Mouse (Mus musculus) lung, postnatal 4 days (tissue): ENCODE results near the gene Chadl.
"Not testable (repeated sequence)": the region's sequence is repeated elsewhere in the genome, so short reads cannot be mapped to it uniquely, and the experiment has no call there.

Source experiments
- DNase-seq, 2 experiments: peaks; one replicate each; pipeline ENCODE4 v3.0.0; 2021

The Chadl gene

DNA sequence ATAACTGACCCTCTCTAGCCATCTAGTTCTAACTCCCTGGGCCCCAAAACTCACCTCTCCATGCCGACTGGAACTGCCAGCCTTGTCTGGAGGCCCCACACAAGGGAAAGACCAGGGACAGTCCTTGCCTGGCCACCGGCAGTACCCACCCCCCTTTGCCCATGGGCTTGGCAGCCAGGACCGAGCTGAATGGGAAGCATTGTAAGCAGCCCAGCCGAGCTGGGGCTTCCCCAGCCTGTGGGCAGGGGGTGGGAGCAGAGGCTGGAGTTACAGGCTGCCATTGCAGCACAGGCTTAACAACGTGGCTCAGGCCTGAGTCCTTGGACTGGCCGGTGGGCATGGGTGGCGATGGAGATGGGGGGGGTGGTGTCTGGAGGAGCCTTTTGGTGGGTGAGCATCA lies at the start of gene Chadl:
Chadl (minus strand) TSS at position 113 of the 400 bp plus-strand sequence.
- no peak for DNase-seq

DNA sequence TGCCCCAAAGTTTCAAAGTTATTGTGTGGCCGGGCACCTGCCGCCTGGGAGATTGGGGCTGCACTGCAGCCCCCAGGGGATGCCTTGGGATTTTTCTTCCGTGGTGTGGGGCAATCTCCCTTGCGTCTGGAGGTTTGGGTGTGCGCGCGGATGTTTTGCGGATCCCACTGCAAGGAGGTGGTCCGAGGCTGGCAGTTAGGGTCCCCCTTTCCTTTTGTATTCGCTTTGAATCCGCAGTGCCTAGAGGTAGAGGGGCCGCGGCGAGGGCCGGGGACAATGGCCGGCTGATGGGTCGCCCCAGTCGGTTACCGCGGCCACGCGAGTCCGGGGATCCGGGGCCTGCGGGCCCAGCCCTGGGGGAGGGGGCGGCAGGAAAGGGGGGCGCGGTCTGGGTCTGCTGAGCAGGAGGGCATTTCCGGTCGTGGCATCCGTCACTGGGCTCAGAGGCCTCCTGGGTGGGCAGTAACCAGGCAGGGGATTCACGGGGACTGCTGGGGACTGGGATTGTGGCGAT lies 48.6 kb upstream of the Chadl start:
- peak; percentile 84 to 87 for DNase-seq

DNA sequence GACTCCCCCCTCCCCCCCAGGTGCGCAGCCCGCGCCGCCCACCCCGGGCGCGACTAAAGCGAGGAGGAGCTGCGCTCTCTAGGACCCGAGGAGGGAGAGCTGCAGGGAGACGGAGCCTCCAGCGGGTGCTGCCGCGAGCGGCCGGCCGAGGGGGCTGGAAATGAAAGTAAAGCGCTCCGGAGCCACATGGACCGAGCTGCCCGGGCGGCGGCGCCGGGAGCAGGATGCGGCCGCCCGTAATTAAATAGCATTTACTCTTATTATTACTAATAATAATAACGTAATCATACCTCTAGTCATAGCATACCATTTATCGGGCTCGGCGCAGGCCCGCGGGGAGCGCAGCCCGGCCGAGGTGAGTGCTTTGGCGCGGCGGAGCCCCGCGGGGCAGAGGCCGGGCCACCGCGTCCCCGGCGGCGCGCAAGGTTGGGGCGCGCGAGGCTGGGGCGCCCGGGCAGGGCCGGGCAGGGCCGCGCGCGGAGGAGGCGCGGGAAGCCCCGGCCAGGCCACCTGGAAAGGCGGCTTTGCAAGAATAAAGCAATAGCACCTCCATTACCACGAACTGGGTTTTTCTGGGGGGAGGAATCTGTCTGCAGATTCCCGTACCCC lies 48.0 kb upstream of the Chadl start, which contains the start of the genes Zc3h7b and Rangap1:
Zc3h7b (plus strand) TSS at position 66 of the 609 bp plus-strand sequence.
Rangap1 (minus strand) TSS at position 539 of the 609 bp plus-strand sequence.
- DNase-seq: peak; percentile 85 to 87

DNA sequence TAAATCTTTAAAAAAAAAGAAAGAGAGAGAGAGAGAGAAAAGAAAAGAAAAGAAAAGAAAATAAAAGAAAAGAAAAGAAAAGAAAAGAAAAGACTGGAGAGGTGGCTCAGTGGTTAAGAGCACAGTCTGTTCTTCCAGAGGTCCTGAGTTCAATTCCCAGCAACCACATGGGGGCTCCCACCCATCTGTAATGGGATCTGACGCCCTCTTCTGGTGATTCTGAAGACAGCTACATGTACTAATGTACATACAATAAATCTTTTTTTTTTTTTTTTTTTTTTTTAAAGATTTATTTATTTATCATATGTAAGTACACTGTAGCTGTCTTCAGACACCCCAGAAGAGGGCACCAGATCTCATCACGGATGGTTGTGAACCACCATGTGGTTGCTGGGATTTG lies 45.3 kb upstream of the Chadl start:
- DNase-seq: not testable (repeated sequence)

DNA sequence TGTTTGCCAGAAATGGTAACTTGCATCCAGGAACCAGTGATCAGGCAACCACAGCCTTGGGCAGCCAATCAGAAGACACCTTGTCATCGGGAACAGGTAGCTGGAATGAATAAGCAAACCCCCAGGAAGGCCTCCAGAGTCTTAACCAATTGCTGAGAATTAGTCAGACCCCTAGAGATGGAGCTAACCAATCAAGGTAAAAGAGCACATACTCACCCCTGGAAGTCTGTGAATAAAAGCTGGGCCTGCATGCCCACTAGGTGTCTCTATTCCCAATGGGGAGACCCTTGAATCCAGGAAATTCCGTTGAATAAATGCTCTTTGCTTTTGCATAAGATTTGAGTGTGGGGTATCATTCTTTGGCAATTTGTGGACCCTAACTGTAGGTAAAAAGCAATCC lies 42.8 kb upstream of the Chadl start:
- DNase-seq: peak in 1 of 2 experiments; percentile 22

GRCm38 (mm10) chr15:81739296-81739695 lies 42.2 kb upstream of the Chadl start:
- peak in 1 of 2 experiments; percentile 45 for DNase-seq

DNA sequence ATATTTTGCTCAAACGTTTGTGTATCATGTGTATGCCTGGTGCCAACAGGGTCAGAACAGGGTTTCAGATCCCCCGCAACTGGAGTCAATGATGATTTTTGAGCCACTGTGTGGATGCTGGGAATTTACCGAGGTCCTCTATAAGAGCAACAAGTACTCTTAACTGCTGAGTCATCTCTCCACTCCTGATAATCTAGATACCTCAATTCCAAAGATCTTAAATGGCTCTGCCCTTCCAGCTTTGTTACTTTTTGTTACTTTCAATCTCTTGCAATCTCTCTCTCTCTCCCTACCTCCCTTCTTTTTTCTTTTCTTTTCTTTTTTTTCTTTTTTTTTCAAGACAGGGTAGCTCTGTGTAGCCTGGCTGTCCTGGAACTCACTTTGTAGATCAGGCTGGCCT lies 38.0 kb upstream of the Chadl start:
- no peak for DNase-seq

DNA sequence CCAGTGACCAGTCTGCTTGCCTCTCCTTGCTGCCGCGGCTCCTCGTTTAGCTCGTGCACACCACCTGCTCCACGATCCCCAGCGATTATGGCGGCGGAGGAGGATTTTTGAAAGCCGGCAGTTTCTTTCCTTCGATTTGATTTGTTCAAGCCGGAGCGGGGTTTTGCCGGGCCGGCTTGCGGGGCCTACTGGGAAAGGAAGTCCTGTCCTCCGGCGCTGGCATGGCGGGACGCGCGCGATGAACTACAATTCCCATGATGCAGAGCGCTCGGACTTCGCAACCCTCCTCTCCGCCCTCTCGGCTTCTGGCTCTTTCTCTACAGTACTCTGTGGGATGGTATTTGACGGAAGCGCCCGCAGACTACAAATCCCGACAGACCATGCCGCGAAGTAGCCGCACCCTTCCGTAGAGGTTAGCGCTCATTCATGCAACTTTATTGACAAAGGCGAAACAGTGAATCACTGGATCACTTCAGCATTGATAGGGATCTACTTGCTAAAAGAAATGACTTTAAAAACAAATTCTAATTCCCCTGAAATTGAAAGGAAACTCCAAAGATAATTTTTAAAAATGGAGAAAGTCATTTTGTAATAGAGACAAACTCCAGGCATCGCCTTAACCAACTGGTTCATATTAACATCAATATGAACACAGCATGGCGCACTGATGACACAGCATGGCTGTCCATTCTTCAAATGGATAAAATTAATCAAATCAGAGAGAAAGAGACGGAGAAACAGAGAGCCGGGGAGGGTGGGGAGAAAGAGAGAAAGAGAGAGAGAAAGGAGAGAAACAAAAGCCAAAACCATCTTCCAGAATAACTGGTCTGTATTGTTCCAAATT lies 32.9 kb upstream of the Chadl start:
- DNase-seq: peak; percentile 98 to 99

DNA sequence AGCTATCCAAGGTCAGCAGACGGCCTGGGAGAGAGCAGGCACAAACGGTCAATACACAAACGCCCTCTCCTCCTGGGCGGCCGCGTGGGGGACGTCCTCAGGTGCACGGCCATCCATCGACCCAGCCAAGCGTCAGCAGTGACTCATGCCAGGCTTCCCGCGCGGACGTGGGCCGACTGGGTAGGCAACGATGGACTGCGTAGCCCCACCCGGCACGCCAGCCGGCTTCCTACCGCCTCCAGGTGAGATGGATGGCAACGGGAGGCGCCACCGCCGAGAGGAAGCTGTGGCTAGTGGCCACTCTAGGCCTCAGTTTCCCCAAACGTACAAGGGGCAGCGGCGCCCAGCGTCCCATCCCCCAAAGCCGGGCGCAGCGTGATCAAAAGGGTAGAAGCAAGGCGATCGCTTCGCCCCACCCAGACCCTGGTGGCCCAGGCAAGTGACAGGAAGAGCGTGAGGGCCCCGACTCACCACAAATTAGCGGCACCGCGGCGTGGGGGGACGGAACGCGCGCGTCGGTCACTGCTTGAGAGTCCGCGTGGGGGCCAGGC lies 32.2 kb upstream of the Chadl start:
- peak; percentile 28 to 49 for DNase-seq

DNA sequence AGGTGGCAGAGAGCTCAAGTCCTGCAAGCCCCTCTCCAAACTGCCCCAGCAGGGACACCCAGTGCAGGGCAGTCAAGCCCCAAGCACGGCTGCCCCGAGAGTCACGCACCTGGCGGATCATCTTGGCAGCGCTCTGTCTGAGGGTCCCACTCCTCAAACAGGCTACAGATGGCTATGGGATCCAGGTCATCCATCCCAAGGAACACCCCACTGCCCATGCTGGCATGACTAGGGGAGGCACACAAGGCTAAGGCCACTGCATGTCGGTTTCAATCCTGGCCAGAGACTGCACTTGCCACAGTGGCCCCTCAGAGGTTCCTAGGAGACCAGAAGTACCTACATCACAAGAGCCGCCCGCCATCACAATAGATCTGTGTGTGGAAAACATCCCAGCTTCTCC lies 28.9 kb upstream of the Chadl start:
- no peak for DNase-seq

DNA sequence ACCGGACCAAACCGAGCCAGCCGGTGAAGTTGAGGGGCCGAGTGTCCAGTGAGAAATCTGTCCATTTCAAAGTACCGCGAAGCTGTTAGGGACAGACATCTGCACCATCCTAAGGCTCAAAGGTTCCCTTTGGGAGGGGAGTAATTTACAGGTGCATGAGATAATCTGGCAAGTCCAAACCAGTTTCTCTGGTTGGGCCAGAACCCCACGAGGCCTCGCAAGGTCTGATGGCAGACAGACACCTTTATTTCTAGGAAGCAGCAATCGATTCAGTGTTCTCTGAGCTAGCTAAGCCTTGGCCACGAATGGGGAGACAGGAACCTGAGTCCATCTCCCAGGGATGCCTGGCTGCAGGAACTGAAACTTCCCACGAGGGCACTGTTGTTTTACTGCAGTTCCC lies 26.6 kb upstream of the Chadl start:
- DNase-seq: no peak

DNA sequence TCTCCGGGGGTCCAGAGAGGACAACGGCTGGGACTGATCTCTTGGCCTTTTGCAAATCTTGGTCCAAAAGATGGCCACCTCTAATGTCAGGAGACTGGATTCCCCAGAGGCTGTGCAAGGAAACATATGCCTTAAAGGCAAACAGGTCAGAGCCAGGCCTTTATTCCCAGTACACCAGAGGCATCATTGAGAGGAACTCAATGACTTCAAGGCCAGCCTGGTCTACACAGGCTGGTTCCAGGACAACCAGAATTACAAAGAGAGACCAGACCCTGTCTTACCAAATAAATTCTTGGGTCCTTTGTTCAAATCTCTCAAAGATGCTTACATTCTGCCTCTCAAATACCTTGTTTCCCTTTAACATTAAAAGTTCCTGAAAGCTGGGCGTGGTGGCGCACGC lies 25.3 kb upstream of the Chadl start:
- DNase-seq: no peak

DNA sequence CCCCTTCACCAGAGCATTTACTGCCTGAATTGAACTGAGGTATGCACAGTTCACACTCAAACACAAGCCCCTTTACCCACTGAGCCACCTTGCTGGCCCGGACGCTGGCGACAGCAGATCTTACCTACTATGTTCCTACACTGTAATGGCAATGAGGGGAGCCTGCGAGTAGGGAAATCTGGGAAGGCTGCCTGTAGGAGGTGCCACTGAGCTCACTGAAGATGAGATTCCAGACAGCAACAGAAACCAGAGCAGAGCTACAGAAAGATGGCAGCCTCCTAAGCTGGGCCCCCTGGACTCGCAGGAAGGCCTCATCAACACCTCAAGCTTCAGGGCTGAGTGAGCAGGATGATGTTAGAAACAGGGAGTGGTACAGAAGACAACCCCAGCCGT lies 22.0 kb upstream of the Chadl start:
- DNase-seq: no peak

GRCm38 (mm10) chr15:81718336-81719138 lies 21.4 kb upstream of the Chadl start:
- no peak for DNase-seq

DNA sequence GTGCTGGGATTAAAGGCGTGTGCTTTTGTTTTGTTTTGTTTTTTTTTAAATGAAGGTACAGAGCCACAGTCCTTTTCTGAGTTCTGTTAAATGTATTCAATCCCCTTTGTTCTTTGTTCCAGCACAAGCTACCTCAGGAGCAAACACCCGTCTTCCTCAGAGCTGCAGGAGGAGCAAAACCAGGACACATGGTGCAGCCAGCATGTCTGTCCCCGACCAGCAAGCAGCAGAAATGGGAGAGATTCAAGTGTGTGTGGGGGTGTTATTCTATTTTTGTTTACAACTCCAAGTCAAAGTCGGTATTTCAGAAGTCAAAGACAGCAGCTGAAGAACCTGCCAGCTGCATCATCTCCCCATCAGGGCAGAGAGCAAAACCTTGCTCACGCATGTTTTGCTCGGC lies 16.7 kb upstream of the Chadl start:
- no peak for DNase-seq

DNA sequence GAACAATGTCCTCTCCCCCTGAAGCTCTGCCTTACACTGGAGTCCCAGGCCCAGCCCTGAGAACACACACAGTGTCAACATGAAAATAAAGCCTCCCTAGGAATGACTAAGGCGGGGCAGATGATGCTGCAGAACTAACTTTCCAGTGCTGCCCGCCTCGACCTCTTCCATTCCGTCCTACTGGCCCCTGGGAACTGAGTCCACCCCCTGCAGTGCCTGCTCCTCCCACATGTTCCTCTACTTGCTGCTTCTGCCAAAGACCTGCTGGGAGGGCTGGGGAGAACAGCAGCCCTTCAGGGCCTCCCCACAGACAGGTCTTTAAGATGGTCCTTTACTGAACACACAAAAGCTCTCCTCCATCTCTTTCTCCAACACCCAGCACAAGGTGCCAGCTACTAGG lies 13.7 kb upstream of the Chadl start:
- no peak for DNase-seq

DNA sequence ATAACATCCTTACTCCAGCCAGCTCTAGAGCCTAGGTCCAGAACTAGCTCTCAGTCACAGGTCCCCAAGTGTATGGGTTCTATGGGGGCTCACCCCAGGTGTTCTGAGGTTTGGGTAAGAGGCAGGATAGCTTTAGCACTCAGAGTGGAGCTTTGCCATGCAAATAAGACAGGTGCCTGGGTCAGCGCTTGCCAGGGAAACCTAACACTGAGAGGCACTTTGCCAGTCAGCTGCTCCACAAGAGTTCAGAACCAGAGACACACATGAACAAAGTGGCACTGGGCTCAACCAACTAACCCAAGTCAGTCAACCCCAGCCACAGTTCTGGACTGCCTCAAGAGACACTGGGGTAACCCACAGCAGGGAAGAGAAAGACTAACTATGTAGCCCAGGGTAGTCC lies 12.6 kb upstream of the Chadl start:
- DNase-seq: no peak

DNA sequence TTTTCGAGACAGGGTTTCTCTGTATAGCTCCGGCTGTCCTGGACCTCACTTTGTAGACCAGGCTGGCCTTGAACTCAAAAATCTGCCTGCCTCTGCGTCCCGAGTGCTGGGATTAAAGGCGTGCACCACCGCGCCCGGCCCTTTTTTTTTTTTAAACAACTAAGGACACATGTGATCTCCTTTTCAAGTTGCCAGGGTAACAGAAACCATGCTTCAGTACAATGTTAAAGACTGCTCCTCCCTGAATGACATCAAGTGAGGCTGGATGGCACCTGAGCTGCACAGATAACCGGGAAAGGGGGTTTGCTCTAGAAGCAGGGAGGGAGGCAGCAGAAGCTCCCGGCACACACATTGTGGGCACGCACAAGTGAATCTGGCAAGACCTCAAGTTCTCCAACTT lies 11.9 kb upstream of the Chadl start:
- no peak for DNase-seq

DNA sequence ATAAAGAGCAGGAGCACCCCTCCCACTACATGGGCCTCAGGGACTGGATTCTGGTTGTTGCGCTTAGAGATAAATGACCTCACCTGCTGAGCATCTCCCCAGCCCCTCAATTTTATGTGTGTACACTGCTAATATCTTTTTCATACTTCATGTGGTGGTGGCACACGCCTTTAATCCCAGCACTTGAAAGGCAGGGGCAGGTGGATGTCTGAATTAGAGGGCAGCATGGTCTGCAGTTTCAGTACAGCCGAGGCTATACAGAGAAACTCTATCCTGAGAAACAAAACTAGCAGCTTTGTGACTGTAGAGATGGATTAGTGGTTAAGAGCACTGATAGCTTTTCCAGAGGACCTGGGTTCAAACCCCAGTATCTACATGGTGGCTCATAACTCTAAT lies 6.0 kb upstream of the Chadl start:
- DNase-seq: no peak

GRCm38 (mm10) chr15:81702306-81703093 lies 5.4 kb upstream of the Chadl start:
- no peak for DNase-seq

DNA sequence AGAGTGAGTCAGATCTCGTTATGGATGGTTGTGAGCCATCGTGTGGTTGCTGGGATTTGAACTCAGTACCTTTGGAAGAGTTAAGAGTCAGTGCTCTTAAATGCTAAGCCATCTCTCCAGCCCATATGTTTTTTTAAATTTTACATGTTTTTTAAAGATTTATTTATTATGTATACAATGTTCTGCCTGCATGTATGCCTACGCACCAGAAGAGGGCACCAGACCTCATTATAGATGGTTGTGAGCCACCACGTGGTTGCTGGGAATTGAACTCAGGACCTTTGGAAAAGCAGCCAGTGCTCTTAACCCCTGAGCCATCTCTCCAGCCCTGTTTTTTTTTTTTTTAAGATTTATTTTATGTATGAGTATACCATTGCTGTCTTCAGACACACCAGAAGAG lies 4.3 kb upstream of the Chadl start:
- not testable (repeated sequence) for DNase-seq

GRCm38 (mm10) chr15:81700601-81701000 lies 3.5 kb upstream of the Chadl start:
- DNase-seq: no peak
